Mouse (Mus musculus) testis, adult 2 months (tissue): ENCODE results near the gene Hmox2. TPM values are rescaled to one million over a fixed set of nuclear protein-coding genes. Genes with fewer than 3 reads are reported as not detected.
"Not testable (repeated sequence)": the region's sequence is repeated elsewhere in the genome, so short reads cannot be mapped to it uniquely, and the experiment has no call there.

Source experiments
- H3K27ac ChIP-seq: fragments of 200-500 bp; 2 replicates; pipeline ENCODE4 v1.5.1; 2012; ENCODE audit warnings: low read depth, low read length; ENCODE audit not compliant: control insufficient read depth, insufficient read depth
- H3K27me3 ChIP-seq: fragments of 200-500 bp; 2 replicates; pipeline ENCODE4 v1.6.1; 2012; ENCODE audit warnings: mild to moderate bottlenecking, low read length, moderate library complexity; ENCODE audit not compliant: control insufficient read depth, insufficient read depth
- H3K36me3 ChIP-seq: fragments of 200-500 bp; 2 replicates; pipeline ENCODE4 v1.6.1; 2012; ENCODE audit warnings: mild to moderate bottlenecking, low read length; ENCODE audit not compliant: control insufficient read depth, insufficient read depth
- H3K4me1 ChIP-seq: fragments of 200-500 bp; 2 replicates; pipeline ENCODE4 v1.6.1; 2012; ENCODE audit warnings: low read length; ENCODE audit not compliant: control insufficient read depth, insufficient read depth
- H3K4me3 ChIP-seq: fragments of 200-500 bp; 2 replicates; pipeline ENCODE4 v1.5.1; 2012; ENCODE audit warnings: low read depth, mild to moderate bottlenecking, low read length, moderate library complexity, mixed read lengths; ENCODE audit not compliant: control insufficient read depth
- CTCF ChIP-seq: fragments of 200-500 bp; IDR thresholded peaks from 2 replicates; pipeline ENCODE4 v1.5.1; 2012; ENCODE audit warnings: low read depth, mild to moderate bottlenecking, inconsistent platforms, low read length, moderate library complexity; ENCODE audit not compliant: control insufficient read depth, insufficient read depth, insufficient replicate concordance
- POLR2A ChIP-seq: fragments of 200-500 bp; IDR thresholded peaks from 2 replicates; pipeline ENCODE4 v1.6.1; 2012; ENCODE audit warnings: low read depth, mild to moderate bottlenecking, inconsistent platforms, low read length, moderate library complexity; ENCODE audit not compliant: control insufficient read depth
- polyA plus RNA-seq: library from polyadenylated mRNA; depleted of rRNA; stranded (reverse); fragments of >200 nt; gene quantifications from 2 replicates; pipeline ENCODE4 v1.2.3, GENCODE M21; 2012

The Hmox2 gene
- polyA plus RNA-seq, 1 experiment = 552 TPM

- no peaks in the 10 kb centered on the region for H3K27me3 ChIP-seq
- H3K27ac ChIP-seq = peak overlapping the region; percentile 98
- peaks cover 13% of the 10 kb centered on the region for H3K4me1 ChIP-seq
- peaks cover 1% of the 10 kb centered on the region; the same call in 1 of the 2 replicates for H3K36me3 ChIP-seq
- TF ChIP-seq CTCF (no peak), POLR2A (peak; percentile 97)
- peak overlapping the region; percentile 96 for H3K4me3 ChIP-seq
Measured at GRCm38 (mm10) chr16:4683581-4684456, 42.3 kb upstream of the Hmox2 start.

- TF ChIP-seq POLR2A = no peak
- TF ChIP-seq CTCF = no peak
- no peaks in the 10 kb centered on the region for H3K27me3 ChIP-seq
Measured at GRCm38 (mm10) chr16:4684457-4684791, 41.7 kb upstream of the Hmox2 start.

GRCm38 (mm10) chr16:4689371-4689770, 36.8 kb upstream of the Hmox2 start:
- H3K4me1 ChIP-seq, H3K27ac ChIP-seq, H3K27me3 ChIP-seq, H3K4me3 ChIP-seq, H3K36me3 ChIP-seq: not testable (repeated sequence)

More at GRCm38 (mm10) chr16:4684457-4684791, 41.7 kb upstream of the Hmox2 start:
- Histone ChIP-seq H3K27ac (peak overlapping the region; percentile 98), H3K4me1 (peaks cover 7% of the 10 kb centered on the region), H3K4me3 (peak overlapping the region; percentile 96), H3K36me3 (peaks cover 1% of the 10 kb centered on the region; the same call in 1 of the 2 replicates)

GRCm38 (mm10) chr16:4701211-4701610, 24.9 kb upstream of the Hmox2 start:
- no peak overlapping the region for H3K27ac ChIP-seq
- no peaks in the 10 kb centered on the region for H3K4me1 ChIP-seq
- peaks cover 4% of the 10 kb centered on the region for H3K36me3 ChIP-seq
- no peaks in the 10 kb centered on the region for H3K27me3 ChIP-seq
- no peak for TF ChIP-seq POLR2A
- no peak for TF ChIP-seq CTCF
- H3K4me3 ChIP-seq = no peak overlapping the region

GRCm38 (mm10) chr16:4702646-4703045, 23.5 kb upstream of the Hmox2 start:
- Histone ChIP-seq H3K27me3 (no peaks in the 10 kb centered on the region), H3K36me3 (peaks cover 5% of the 10 kb centered on the region), H3K27ac (no peak overlapping the region), H3K4me3 (no peak overlapping the region), H3K4me1 (no peaks in the 10 kb centered on the region)
- TF ChIP-seq CTCF (no peak), POLR2A (no peak)

- Histone ChIP-seq H3K27me3 (no peaks in the 10 kb centered on the region), H3K27ac (no peak overlapping the region), H3K36me3 (peaks cover 5% of the 10 kb centered on the region), H3K4me1 (no peaks in the 10 kb centered on the region), H3K4me3 (no peak overlapping the region)
- no peak for TF ChIP-seq POLR2A
- TF ChIP-seq CTCF = no peak
Measured at GRCm38 (mm10) chr16:4705541-4705940, 20.6 kb upstream of the Hmox2 start.

GRCm38 (mm10) chr16:4711173-4711572, 15.0 kb upstream of the Hmox2 start:
- TF ChIP-seq CTCF (no peak), POLR2A (no peak)
- no peak overlapping the region for H3K27ac ChIP-seq
- H3K4me3 ChIP-seq = no peak overlapping the region
- peaks cover 1% of the 10 kb centered on the region; the same call in 1 of the 2 replicates for H3K36me3 ChIP-seq
- no peaks in the 10 kb centered on the region for H3K27me3 ChIP-seq
- no peaks in the 10 kb centered on the region for H3K4me1 ChIP-seq
